Mouse (Mus musculus) frontal cortex, postnatal 36 days (tissue): ENCODE data around the gene Hist1h1a.

ENCODE experiments used
- DNase-seq, 2 experiments: peaks; one replicate each; pipeline ENCODE4 v3.0.0; 2022; ENCODE audit warnings: low spot score in 2 of 2

The Hist1h1a gene

DNA sequence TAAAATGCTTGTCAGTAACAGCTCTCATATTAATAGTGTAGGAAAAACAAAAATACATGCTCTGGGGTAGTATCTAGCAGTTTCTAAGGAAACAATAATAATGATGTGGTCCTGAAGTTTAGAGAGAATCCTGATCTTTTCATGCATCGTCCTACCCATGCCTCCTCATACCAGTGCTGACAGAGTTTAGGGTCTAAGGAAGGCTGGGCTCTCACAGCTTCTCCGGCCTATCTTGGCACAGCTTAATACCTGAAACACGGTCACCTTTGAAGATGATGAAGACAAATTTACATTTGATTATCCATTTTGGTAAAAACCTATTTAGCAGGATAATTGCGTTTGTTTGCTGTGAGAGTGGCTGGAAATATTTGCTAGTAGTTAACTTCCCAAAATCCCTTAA lies 19.5 kb upstream of the Hist1h1a start:
- no peak for DNase-seq

DNA sequence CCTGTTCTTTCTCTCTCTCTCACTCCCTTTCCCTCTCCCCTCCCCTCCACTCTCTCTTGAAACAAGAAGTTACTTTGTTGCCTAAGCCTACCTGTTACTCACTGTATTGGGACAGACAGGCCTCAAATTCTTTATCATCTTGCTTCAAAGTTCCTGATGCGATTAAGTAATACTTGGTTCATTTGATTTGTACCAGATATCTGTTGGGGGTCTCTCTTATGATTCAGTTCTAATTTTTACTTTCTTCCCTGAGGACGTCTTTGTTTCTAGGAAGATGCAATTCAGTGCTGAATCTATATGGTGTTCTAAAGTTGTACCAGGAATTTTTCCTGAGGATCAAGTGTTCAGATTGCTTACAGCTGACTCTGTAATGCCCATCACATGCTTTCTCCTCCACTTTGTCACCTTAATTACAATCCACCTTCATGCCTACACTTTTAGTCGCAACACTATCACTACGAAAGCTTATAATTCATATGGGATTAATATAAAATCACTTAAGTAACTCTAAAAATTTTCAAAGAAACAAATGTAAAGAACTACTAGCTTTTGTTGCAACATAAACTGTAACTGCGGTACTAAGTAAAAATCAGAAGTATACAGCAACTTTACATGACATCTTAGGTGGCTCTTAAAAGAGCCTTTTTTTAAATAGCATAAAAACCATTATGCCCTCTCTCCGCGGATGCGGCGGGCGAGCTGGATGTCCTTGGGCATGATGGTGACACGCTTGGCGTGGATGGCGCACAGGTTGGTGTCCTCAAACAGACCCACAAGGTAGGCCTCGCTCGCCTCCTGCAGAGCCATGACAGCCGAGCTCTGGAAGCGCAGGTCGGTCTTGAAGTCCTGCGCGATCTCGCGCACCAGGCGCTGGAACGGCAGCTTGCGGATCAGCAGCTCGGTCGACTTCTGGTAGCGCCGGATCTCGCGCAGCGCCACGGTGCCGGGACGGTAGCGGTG lies 18.8 kb upstream of the Hist1h1a start:
- no peak for DNase-seq

DNA sequence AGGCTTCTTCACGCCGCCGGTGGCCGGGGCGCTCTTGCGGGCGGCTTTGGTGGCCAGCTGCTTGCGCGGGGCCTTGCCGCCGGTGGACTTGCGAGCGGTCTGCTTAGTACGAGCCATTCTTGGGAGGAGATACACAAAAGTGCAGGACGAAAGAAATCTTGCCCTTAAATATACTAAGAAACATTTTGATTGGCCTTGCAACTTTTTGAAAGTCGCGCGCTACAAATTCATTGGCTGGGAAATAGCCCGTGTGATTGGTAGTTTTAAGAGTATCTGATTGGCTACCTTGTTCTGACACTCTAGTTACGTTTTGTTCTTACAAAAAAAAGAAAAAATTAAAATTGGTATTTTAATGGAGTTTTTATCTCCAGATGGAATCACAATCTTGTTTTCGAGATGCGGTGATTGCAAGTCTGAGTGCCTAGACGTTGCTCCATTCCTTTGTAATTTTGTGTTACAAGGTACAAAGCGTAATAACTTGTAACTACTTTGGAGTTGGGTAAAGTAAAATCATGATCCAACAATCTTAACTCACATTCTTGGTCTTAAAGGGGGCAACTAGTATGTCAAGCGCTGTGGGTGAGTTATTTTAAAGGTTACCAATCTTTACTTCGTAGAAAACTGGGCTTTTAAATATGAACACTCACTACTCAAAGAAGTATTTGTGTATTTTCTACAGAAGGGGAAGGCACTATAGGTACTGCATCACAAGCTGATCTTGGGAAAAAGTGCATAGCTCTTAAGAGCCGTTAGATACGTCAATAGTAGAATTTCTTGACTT lies 17.9 kb upstream of the Hist1h1a start, which contains the start of gene Hist1h3c:
Hist1h3c (minus strand) TSS at position 222 of the 781 bp plus-strand sequence.
- peak; percentile 75 to 91 for DNase-seq

DNA sequence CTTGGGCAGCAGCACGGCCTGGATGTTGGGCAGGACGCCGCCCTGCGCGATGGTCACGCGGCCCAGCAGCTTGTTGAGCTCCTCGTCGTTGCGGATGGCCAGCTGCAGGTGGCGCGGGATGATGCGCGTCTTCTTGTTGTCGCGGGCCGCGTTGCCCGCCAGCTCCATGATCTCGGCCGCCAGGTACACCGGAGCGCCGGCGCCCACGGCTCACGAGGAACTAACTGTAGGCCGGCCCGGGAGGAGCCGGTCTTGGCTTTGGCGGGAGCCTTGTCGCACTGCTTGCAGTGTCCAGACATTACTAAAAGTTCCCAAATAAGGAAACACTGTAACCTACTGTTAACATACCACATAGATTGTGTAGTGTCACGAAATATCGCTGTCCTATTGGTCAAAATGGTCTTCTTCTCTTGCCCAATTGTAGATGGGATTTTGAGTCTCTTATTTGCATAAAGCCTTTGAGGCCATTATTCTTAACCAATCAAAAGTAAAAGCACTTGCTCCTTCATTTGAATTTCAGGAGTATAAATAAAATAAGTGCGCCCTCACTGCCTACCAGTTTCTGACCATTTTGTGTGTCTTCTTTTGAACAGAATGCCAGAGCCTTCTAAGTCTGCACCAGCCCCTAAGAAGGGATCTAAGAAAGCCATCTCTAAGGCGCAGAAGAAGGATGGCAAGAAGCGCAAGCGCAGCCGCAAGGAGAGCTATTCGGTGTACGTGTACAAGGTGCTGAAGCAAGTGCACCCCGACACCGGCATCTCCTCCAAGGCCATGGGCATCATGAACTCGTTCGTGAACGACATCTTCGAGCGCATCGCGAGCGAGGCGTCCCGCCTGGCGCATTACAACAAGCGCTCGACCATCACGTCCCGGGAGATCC lies 17.0 kb upstream of the Hist1h1a start, which contains the start of gene Hist1h2bb:
Hist1h2bb (plus strand) TSS at position 534 of the 880 bp plus-strand sequence.
- DNase-seq, result peak; percentile 78 to 87

DNA sequence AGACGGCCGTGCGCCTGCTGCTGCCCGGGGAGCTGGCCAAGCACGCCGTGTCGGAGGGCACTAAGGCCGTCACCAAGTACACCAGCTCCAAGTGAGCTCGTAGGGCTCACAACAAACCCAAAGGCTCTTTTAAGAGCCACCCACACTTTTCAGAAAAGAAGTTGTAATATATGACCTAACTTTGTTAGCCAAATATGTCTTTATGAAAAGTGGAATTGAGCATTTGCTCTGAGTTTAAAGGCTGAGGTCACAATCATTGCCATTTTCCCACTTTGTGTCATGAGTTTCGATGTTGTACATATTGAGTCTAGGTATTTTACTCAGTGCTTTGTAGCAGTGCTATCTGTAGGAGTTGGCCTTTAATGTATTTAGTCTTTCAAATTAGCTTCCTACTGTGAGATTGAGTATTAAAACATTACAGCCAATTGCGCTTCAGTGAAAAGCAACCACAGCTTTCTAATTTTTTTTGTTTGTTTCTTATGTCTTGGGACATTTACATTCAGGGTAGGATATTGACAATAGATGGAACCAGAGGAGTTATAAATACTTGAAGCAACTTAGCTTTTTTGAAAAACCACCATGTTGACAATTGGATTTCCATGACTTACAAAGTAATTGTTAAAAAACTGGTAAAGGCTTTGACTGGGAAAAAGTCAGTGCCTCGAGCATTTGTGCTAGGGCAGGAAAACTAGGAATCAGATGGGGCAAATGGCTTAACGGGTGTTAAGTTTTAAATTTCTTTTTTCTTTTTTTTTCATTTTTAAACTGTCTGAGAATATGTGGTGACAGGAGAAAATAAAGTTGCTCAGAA lies 16.2 kb upstream of the Hist1h1a start:
- no peak for DNase-seq

DNA sequence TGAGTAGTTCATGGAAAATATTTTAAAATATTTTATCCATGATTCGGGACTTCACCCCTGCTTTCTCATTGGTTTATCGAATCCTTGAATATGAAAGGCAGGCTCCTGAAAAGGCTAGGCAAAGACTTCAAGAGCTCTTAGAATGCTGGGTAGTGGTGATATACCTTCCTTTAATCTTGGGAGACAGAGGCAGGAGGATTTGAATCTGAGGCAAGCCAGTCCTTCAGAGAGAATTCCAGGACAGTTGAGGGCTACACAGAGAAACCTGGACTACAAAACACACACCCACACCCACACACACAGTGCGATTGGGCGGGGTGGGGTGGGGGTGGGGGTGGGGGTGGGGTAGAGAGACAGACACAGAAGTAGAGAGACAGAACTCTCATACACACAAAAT lies 15.6 kb upstream of the Hist1h1a start:
- DNase-seq, result no peak

DNA sequence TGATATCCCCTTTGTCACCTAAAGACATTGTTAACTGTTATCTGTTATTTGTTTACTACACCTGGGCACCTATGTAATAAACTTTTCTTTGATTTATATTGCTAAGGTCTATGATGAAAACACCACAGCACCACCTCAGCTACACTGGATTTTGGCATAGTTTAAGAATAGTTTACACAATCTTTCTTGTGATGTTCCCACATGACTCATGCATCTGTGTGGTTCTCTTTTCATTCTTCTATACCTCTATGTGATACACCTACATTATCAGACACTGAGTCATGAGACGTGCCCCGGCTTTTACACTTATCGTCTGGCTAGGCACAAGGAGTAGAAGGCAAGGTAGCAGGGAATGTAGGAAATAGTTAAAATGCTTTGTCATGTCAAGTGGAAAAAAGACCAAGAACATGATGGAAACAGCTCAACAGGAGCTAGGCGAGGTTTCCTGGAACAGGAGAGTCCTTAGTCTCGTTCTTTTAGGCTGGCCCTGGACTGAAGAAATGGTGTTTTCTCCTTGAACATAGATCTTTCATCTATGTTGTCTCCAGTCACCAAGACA lies 13.8 kb upstream of the Hist1h1a start:
- DNase-seq, result no peak

DNA sequence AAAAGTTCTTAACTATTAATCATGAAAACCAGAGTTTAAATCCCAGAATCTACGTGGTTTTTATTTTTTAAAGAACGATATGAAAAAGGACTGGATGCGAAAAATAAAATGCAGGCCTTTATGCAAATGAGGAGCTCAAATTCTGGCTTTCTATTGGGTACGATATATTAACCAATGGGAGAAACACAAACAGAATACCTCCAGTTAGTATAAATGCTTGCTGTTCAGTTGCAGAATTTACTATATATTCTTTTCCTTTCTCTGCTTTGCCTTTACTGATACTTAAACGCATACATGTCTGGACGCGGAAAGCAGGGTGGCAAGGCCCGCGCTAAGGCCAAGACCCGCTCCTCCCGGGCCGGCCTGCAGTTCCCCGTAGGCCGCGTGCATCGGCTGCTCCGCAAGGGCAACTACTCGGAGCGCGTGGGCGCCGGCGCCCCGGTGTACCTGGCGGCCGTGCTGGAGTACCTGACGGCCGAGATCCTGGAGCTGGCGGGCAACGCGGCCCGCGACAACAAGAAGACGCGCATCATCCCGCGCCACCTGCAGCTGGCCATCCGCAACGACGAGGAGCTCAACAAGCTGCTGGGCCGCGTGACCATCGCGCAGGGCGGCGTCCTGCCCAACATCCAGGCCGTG lies 12.5 kb upstream of the Hist1h1a start, which contains the start of gene Hist1h2ab:
Hist1h2ab (plus strand) TSS at position 288 of the 639 bp plus-strand sequence.
- peak; percentile 47 to 51 for DNase-seq

DNA sequence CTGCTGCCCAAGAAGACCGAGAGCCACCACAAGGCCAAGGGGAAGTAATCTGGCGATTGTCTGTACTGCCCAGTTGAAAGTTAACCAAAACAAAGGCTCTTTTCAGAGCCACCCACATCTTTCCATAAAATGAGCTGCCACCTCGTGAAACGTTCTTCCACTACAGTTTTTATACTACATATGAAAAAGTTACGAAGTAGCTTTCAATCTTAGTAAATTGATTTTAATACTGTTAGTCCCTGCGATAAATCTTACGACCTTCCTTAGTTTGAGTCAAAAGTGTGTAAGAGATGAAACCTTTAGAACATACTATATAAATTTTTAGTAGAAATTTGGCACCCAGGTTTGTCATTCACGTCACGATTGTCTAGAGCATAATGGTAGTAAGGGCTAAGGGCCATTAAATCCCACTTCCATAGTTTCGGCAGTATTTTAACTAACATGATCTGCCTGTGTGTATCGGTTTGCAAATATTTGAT lies 11.9 kb upstream of the Hist1h1a start:
- peak in 1 of 2 experiments; percentile 5 for DNase-seq

DNA sequence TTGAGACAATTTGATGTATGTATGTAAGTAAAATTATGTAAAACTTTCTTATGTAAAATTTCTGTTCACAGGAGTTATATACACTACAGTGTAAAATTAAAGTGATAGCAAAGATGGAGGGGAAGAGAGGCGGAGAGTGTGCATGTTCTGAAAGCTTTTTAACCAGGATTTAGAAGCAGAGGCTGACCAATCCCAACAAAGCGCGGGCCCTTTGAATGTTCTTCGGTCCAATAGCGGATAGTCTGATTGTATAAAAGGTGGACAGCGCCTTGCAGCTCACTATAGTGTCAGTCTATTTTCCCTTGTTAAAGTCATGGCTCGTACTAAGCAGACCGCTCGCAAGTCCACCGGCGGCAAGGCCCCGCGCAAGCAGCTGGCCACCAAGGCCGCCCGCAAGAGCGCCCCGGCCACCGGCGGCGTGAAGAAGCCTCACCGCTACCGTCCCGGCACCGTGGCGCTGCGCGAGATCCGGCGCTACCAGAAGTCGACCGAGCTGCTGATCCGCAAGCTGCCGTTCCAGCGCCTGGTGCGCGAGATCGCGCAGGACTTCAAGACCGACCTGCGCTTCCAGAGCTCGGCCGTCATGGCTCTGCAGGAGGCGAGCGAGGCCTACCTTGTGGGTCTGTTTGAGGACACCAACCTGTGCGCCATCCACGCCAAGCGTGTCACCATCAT lies 11.3 kb upstream of the Hist1h1a start, which contains the start of gene Hist1h3b:
Hist1h3b (plus strand) TSS at position 201 of the 675 bp plus-strand sequence.
- peak; percentile 91 to 97 for DNase-seq

DNA sequence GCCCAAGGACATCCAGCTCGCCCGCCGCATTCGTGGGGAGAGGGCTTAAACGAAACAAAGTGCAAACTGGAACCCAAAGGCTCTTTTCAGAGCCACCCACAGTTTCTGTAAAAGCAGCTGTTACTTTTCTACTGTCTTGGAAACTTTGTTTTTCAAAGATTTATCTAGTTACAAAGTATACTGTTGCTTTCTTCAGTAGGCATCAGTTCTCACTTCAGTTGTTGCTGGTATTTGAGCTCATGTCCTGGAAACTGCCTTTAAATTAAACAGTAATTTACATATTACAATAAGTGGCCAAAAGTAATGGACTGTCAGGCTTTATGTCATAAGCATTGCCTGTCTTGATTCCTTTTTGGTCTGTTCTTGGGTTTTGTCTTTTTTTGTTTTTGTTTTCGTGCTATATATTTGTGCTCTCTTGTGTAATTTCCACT lies 10.7 kb upstream of the Hist1h1a start:
- no peak for DNase-seq

DNA sequence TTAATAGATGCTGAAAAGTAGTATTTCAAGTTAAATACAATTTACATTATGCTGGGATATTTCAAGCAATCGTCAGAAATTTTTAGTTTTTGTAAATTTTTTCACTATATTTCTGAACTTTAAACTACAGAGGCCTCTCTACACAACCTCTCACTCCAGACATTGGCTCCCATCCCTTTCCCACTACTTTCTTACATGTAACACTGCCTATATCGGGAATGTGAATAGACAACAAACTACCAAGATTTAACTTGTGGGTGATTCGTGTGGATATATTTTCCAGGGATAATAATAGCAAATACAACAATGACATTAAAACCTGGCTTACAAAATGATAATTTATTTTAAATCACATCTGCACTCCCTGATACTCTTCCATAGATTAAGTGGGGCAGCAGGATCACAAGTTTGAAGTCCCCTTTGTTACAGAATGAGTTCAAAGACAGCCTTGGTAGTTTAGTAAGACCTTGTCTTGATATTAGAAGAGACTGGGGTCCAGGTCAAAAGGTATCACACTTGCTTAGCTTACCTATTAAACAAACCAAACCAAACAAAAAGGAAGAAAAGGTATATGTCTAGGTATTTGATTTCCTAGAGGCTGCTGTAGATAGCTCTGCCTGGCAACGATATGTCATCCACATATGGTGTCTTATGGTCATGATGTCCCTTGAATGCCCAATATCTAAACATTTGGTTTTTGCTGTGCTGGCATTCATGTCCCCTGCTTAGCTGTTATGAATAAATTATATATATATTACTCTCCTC lies 10.0 kb upstream of the Hist1h1a start:
- no peak for DNase-seq

DNA sequence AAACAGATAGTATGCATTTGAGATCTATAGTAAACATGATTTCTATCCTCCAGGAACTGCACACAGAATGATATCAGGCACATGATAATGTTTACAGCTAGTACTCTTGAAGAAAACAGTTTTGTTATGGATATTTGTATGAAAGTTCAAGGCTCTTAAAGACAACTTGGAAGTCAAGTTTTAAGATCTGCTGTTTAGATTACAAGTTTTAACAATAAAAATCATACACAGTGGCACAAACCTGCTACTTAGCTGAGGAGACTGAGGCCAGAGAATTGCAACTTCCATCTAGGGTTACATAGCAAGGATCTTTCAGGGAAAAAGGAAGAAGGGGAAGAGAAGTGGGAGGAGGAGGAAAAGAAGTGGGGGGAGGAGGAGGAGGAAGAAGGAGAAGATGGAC lies 8.5 kb upstream of the Hist1h1a start:
- DNase-seq, result no peak

DNA sequence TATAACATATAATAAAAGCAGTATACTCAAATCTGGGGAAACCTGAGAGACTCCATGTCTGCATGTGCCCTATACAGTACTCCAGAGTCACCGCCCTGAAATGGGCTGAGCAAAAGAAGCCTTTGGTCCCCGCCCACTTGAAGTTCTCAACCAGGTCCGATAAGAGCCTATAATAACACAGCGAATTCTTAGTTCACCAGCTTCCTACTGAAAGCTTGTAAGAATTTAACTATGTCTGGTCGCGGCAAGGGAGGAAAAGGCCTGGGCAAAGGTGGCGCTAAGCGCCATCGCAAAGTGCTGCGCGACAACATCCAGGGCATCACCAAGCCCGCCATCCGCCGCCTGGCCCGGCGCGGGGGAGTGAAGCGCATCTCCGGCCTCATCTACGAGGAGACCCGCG lies 6.7 kb upstream of the Hist1h1a start, which contains the start of gene Hist1h4b:
Hist1h4b (plus strand) TSS at position 224 of the 400 bp plus-strand sequence.
- DNase-seq, result peak; percentile 84 to 97

DNA sequence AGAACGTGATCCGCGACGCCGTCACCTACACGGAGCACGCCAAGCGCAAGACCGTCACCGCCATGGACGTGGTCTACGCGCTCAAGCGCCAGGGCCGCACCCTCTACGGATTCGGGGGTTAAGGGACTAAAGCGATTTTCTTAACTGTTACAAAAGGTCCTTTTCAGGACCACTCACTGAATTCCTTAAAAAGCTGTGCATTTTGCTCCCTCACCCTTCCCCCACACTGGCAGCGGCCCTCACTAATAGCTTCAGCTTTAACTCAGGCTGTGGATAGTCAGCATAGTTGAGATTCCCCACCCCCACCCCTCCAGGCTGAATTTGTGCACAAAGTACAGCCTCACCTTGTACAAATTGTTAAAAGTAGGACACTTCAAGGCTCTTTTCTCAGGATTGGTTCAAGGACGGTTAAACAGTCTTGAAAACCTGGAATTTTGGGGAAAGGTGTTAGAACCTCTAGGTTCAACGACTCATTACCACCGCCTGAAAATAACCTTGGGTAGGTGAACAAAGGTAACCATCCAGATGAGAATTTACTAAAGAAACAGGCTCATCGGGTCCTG lies 6.2 kb upstream of the Hist1h1a start:
- DNase-seq, result no peak

DNA sequence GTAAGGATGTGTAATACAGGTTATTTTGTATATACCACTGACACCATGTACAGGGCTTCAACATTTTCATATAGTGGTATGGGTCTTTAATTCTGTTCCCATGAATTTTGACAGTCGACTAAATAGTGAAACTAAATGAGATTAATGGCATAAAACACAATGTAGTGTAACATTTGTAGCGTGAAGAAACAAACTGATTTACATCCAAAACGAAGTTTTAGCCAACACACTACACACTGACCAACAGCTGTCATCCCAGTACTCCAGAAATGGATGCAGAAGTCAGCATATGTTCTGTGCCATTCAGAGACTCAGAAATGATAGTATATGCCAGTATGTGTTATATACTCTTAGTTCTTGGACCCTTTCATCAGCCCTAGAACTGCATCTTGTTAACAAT lies 5.5 kb upstream of the Hist1h1a start:
- DNase-seq, result no peak

DNA sequence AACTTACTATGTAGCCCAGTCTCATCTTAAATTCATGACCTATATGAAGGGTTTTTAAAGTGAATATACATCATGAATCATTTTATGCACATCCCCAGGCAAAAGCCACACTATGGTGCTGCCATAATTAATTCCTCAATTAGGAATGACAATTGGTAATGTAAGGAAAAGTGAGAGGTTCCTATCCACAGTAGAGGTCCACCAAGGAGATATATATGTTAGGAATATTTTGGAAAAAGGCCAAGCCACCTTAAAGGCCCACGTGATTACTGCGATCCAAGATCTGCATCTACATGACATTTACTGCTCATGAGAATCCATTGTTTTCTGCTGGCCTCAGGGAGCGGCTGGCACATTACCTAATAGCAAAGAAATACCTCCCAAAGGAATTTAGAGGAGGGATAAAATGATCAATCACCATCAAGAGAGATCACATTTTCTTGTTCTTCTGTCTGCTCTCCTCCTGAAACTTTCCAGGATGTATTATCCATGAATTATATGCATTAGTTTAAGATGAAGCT lies 4.2 kb upstream of the Hist1h1a start:
- DNase-seq, result no peak

DNA sequence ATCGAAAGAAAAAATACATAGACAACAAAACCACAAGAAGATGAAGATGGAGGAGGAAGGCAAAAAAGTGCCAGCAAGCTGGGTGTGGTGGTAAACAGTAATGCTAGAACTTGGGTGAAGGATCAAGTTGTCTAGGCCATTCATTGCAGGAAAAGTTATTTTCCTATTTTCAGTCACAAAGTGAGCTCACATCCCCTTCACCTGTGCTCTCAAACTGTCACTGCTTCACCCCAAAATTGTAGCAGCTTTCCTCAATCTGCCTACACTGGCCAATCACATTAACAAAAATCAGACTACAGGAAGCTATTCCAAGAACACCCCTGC lies 3.6 kb upstream of the Hist1h1a start:
- DNase-seq, result no peak
